21 mouse cellular contexts compared by ENCODE assay signal in the genomic region with DNA sequence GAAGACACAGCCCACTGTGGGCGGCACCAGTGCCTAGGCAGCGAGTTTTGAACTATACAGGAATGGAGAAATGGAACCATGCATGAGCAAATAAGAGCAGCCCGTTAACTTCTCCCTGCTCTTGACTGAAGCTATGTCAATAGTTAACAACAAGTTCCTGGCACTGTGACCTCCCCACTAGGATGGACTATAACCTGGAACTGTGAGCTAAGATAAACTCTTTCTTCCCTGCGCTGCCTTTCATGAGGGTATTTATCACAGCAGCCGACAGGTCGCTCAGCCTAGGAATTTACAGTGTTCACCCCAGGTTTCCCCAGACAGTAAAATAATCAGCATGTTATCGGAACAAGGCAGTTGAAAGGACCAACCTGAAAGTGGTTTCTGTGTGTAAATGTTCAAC.
A peak's percentile ranks its signal among the peaks of the same experiment; 100 is the strongest.
DNase-seq lines count a peak whose midpoint lies in the region; ATAC-seq lines count a peak whose summit lies in the region.
"Had no signal": no experiment of that assay in that cellular context is flagged by ENCODE, and none has a peak within 500 bp of the region (broad histone marks: within the 10 kb centered on the region; RNA-seq: fewer than 3 reads in every experiment).

No protein-coding gene starts in this region.

- ATAC-seq in limb, embryonic 11.5 days (ENCODE audit: insufficient number of reproducible peaks, low FRiP score, low TSS enrichment, low read depth), result no peak
- ATAC-seq in intestine, embryonic 14.5 days (replicated peaks; ENCODE audit: low FRiP score, low TSS enrichment, low read depth), result no peak
- ATAC-seq in stomach, embryonic 15.5 days (ENCODE audit: insufficient read depth, low FRiP score, low read depth), result peak; percentile 65; the same call in 1 of the 2 replicates
- ATAC-seq in frontal cortex, adult (ENCODE audit: low TSS enrichment), result no peak
- ATAC-seq: forebrain, postnatal 0 days; midbrain, embryonic 13.5 days had no signal

- no peak overlapping the region for H3K4me2 ChIP-seq in limb, embryonic 11.5 days (ENCODE audit: low read depth, severe bottlenecking)
- H3K4me2 ChIP-seq in intestine, embryonic 14.5 days (ENCODE audit: low read length), result no peak overlapping the region
- H3K4me2 ChIP-seq in stomach, embryonic 15.5 days, result no peak overlapping the region
- H3K4me2 ChIP-seq: embryonic facial prominence, embryonic 15.5 days; midbrain, embryonic 13.5 days; neural tube, embryonic 12.5 days had no signal

- H3K9ac ChIP-seq in limb, embryonic 11.5 days (ENCODE audit: low read length), result no peak overlapping the region
- no peak overlapping the region for H3K9ac ChIP-seq in intestine, embryonic 14.5 days (ENCODE audit: low read length)
- no peak overlapping the region for H3K9ac ChIP-seq in stomach, embryonic 15.5 days
- H3K9ac ChIP-seq: embryonic facial prominence, embryonic 15.5 days; forebrain, postnatal 0 days; liver, embryonic 14.5 days; midbrain, embryonic 13.5 days; neural tube, embryonic 12.5 days had no signal

- 0 out of 2 replicates have a peak, but pooled peaks cover 8% of the 10 kb centered on the region for H3K36me3 ChIP-seq in heart, embryonic 10.5 days
- no peaks in the 10 kb centered on the region for H3K36me3 ChIP-seq in limb, embryonic 11.5 days (ENCODE audit: control insufficient read depth, insufficient read depth, low read length)
- peaks cover 9% of the 10 kb centered on the region for H3K36me3 ChIP-seq in limb, embryonic 10.5 days
- H3K36me3 ChIP-seq in intestine, embryonic 14.5 days (ENCODE audit: control insufficient read depth, insufficient read depth, low read length), result no peaks in the 10 kb centered on the region
- H3K36me3 ChIP-seq in stomach, embryonic 15.5 days, result no peaks in the 10 kb centered on the region
- H3K36me3 ChIP-seq: embryonic facial prominence, embryonic 15.5 days; midbrain, embryonic 13.5 days; neural tube, embryonic 12.5 days had no signal

- WGBS in heart, embryonic 10.5 days, result 95% methylated on average over 7 of the region's 7 CpGs
- WGBS in limb, embryonic 11.5 days, result 90% methylated on average over 7 of the region's 7 CpGs
- 93% methylated on average over 7 of the region's 7 CpGs for WGBS in limb, embryonic 10.5 days
- 83% methylated on average over 7 of the region's 7 CpGs for WGBS in intestine, embryonic 14.5 days
- WGBS in stomach, embryonic 15.5 days, result 74% methylated on average over 7 of the region's 7 CpGs

- peak; percentile 33 for DNase-seq in heart, embryonic 10.5 days (ENCODE audit: low spot score)
- DNase-seq in heart, adult 18-20 months, result no peak
- DNase-seq in limb, embryonic 11.5 days (ENCODE audit: low spot score), result no peak
- no peak for DNase-seq in limb, embryonic 10.5 days (ENCODE audit: low spot score)
- peak; percentile 45 for DNase-seq in intestine, embryonic 14.5 days (ENCODE audit: low spot score)
- no peak for DNase-seq in frontal cortex, adult 2 months (ENCODE audit: extremely low spot score in 1 of 2, low spot score in 1 of 2)
- DNase-seq: adrenal gland, postnatal 36 days; cerebellum, adult 18-20 months; cerebellum, postnatal 25 days; forebrain, postnatal 0 days; layer of hippocampus, postnatal 36 days; lung, postnatal 10 days; right cerebral cortex, adult 18-20 months had no signal

- H3K27me3 ChIP-seq in heart, embryonic 10.5 days (ENCODE audit: insufficient read depth, poor library complexity, severe bottlenecking), result no peaks in the 10 kb centered on the region
- no peaks in the 10 kb centered on the region for H3K27me3 ChIP-seq in limb, embryonic 11.5 days (ENCODE audit: control insufficient read depth, insufficient read depth, low read length)
- no peaks in the 10 kb centered on the region for H3K27me3 ChIP-seq in limb, embryonic 10.5 days (ENCODE audit: low read depth, poor library complexity, severe bottlenecking)
- no peaks in the 10 kb centered on the region for H3K27me3 ChIP-seq in intestine, embryonic 14.5 days (replicated peaks; ENCODE audit: control insufficient read depth, insufficient read depth, low read length)
- H3K27me3 ChIP-seq in stomach, embryonic 15.5 days (replicated peaks), result no peaks in the 10 kb centered on the region
- H3K27me3 ChIP-seq: CH12.LX; embryonic facial prominence, embryonic 15.5 days; midbrain, embryonic 13.5 days; neural tube, embryonic 12.5 days had no signal

- H3K9me3 ChIP-seq in heart, embryonic 10.5 days, result no peaks in the 10 kb centered on the region
- no peaks in the 10 kb centered on the region for H3K9me3 ChIP-seq in limb, embryonic 11.5 days (ENCODE audit: control insufficient read depth, low read length)
- H3K9me3 ChIP-seq in limb, embryonic 10.5 days (replicated peaks), result no peaks in the 10 kb centered on the region
- no peaks in the 10 kb centered on the region for H3K9me3 ChIP-seq in intestine, embryonic 14.5 days (ENCODE audit: control insufficient read depth, low read length)
- H3K9me3 ChIP-seq in stomach, embryonic 15.5 days, result no peaks in the 10 kb centered on the region
- H3K9me3 ChIP-seq: embryonic facial prominence, embryonic 15.5 days; forebrain, embryonic 10.5 days; midbrain, embryonic 13.5 days; neural tube, embryonic 12.5 days had no signal

- H3K4me3 ChIP-seq in heart, embryonic 10.5 days, result no peak overlapping the region
- no peak overlapping the region for H3K4me3 ChIP-seq in limb, embryonic 11.5 days (ENCODE audit: low read depth, low read length)
- no peak overlapping the region for H3K4me3 ChIP-seq in limb, embryonic 10.5 days
- H3K4me3 ChIP-seq in intestine, embryonic 14.5 days (ENCODE audit: low read depth, low read length), result no peak overlapping the region
- no peak overlapping the region for H3K4me3 ChIP-seq in stomach, embryonic 15.5 days (replicated peaks)
- H3K4me3 ChIP-seq: embryonic facial prominence, embryonic 15.5 days; forebrain, embryonic 10.5 days; midbrain, embryonic 13.5 days; neural tube, embryonic 12.5 days had no signal

- no peak overlapping the region for H3K27ac ChIP-seq in heart, embryonic 10.5 days
- peak overlapping the region; percentile 5; the same call in 1 of the 2 replicates for H3K27ac ChIP-seq in limb, embryonic 11.5 days (replicated peaks; ENCODE audit: low read depth, low read length)
- no peak overlapping the region for H3K27ac ChIP-seq in limb, embryonic 10.5 days
- no peak overlapping the region for H3K27ac ChIP-seq in intestine, embryonic 14.5 days (ENCODE audit: low read depth)
- no peak overlapping the region for H3K27ac ChIP-seq in stomach, embryonic 15.5 days
- H3K27ac ChIP-seq: embryonic facial prominence, embryonic 15.5 days; forebrain, embryonic 10.5 days; liver, embryonic 14.5 days; midbrain, embryonic 13.5 days; neural tube, embryonic 12.5 days had no signal

- peaks cover 16% of the 10 kb centered on the region for H3K4me1 ChIP-seq in heart, embryonic 10.5 days
- H3K4me1 ChIP-seq in limb, embryonic 11.5 days (ENCODE audit: control insufficient read depth, insufficient read depth, low read length), result peaks cover 7% of the 10 kb centered on the region; the same call in 1 of the 2 replicates
- H3K4me1 ChIP-seq in limb, embryonic 10.5 days, result peaks cover 24% of the 10 kb centered on the region
- H3K4me1 ChIP-seq in intestine, embryonic 14.5 days (replicated peaks; ENCODE audit: control insufficient read depth, insufficient read depth, low read length), result peaks cover 11% of the 10 kb centered on the region; the same call in 1 of the 2 replicates
- H3K4me1 ChIP-seq in stomach, embryonic 15.5 days, result peaks cover 7% of the 10 kb centered on the region

Comparison
In these comparisons a context has a peak if more than half of its experiments do, and no peak if none do; other contexts are left out.
1. DNase-seq: peak in heart, embryonic 10.5 days (single experiment) and intestine, embryonic 14.5 days (single experiment); none in heart, adult 18-20 months (0 of 2), limb, embryonic 11.5 days (single experiment), limb, embryonic 10.5 days (single experiment) and frontal cortex, adult 2 months (0 of 2).